Mouse (Mus musculus) testis, adult 2 months (tissue): ENCODE results near the gene Mtif3.

Source experiments
- CTCF ChIP-seq: fragments of 200-500 bp; IDR thresholded peaks from 2 replicates; pipeline ENCODE4 v1.5.1; 2012; ENCODE audit warnings: low read depth, mild to moderate bottlenecking, inconsistent platforms, low read length, moderate library complexity; ENCODE audit not compliant: control insufficient read depth, insufficient read depth, insufficient replicate concordance
- POLR2A ChIP-seq: fragments of 200-500 bp; IDR thresholded peaks from 2 replicates; pipeline ENCODE4 v1.6.1; 2012; ENCODE audit warnings: low read depth, mild to moderate bottlenecking, inconsistent platforms, low read length, moderate library complexity; ENCODE audit not compliant: control insufficient read depth

- TF ChIP-seq CTCF (no peak), POLR2A (no peak)
These were observed 46.8 kb downstream of the Mtif3 start for GRCm38 (mm10) chr5:146916806-146917205.
